Mouse (Mus musculus) layer of hippocampus, adult 2 months (tissue): ENCODE results near the gene Tnxb. TPM values are rescaled to one million over a fixed set of nuclear protein-coding genes. Genes with fewer than 3 reads are reported as not detected.

Source experiments
- DNase-seq, 2 experiments: peaks; one replicate each; pipeline ENCODE4 v3.0.0; 2022; ENCODE audit warnings: low spot score in 2 of 2
- H3K27ac ChIP-seq: fragments of 200-600 bp; 2 replicates; pipeline ENCODE4 v1.8.1; 2022
- H3K4me3 ChIP-seq: fragments of 200-600 bp; 2 replicates; pipeline ENCODE4 v1.8.1; 2022; ENCODE audit warnings: mild to moderate bottlenecking
- CTCF ChIP-seq: fragments of 200-600 bp; conservative IDR thresholded peaks from 2 replicates; pipeline ENCODE4 v1.8.1; 2022; ENCODE audit warnings: antibody characterized with exemption, mild to moderate bottlenecking, moderate library complexity
- total RNA-seq, 2 experiments: library from RNA; stranded (reverse); gene quantifications; 2 replicates each; pipeline ENCODE4 v1.2.3; 2021

The Tnxb gene
- total RNA-seq, 2 experiments from 2014 or later, result 10.9 to 11.0 TPM

GRCm38 (mm10) chr17:34646906-34647787 is 23.2 kb upstream of the Tnxb start, which contains the start of gene Atf6b:
Gene Atf6b, plus strand, starts transcription at chr17:34647146.
- DNase-seq, result peak; percentile 92 to 98
- H3K4me3 ChIP-seq, result peak within 1 kb of the TSS; percentile 99
- H3K27ac ChIP-seq, result peak within 1 kb of the TSS; percentile 99
- no peak for TF ChIP-seq CTCF

- TF ChIP-seq CTCF, result no peak
- DNase-seq, result no peak
- Histone ChIP-seq H3K4me3 (peak overlapping the region; percentile 99), H3K27ac (peak overlapping the region; percentile 99)
Measured at GRCm38 (mm10) chr17:34648141-34648890, 22.0 kb upstream of the Tnxb start.

- H3K27ac ChIP-seq, result peak overlapping the region; percentile 99
- H3K4me3 ChIP-seq, result peak overlapping the region; percentile 99; the same call in 1 of the 2 replicates
- no peak for DNase-seq
- no peak for TF ChIP-seq CTCF
Measured at GRCm38 (mm10) chr17:34649106-34649864, 21.1 kb upstream of the Tnxb start.

GRCm38 (mm10) chr17:34650781-34651180 is 19.6 kb upstream of the Tnxb start:
- Histone ChIP-seq H3K27ac (peak overlapping the region; percentile 95), H3K4me3 (peak overlapping the region; percentile 26; the same call in 1 of the 2 replicates)
- no peak for TF ChIP-seq CTCF
- DNase-seq, result no peak

GRCm38 (mm10) chr17:34651507-34652221 is 18.7 kb upstream of the Tnxb start:
- no peak for DNase-seq
- peak overlapping the region; percentile 26 for H3K4me3 ChIP-seq
- H3K27ac ChIP-seq, result peak overlapping the region; percentile 95
- peak; percentile 71 for TF ChIP-seq CTCF

GRCm38 (mm10) chr17:34652546-34652945 is 17.8 kb upstream of the Tnxb start:
- no peak for TF ChIP-seq CTCF
- peak overlapping the region; percentile 95 for H3K27ac ChIP-seq
- no peak for DNase-seq
- no peak overlapping the region for H3K4me3 ChIP-seq

- no peak overlapping the region for H3K4me3 ChIP-seq
- no peak for DNase-seq
- H3K27ac ChIP-seq, result peak overlapping the region; percentile 95
- no peak for TF ChIP-seq CTCF
Measured at GRCm38 (mm10) chr17:34652985-34653384, 17.4 kb upstream of the Tnxb start.

- Histone ChIP-seq H3K4me3 (no peak overlapping the region), H3K27ac (peak overlapping the region; percentile 95)
- DNase-seq, result peak; percentile 74 to 81
- peak; percentile 95 for TF ChIP-seq CTCF
Measured at GRCm38 (mm10) chr17:34653746-34654285, 16.5 kb upstream of the Tnxb start.

- Histone ChIP-seq H3K27ac (peak overlapping the region; percentile 83; the same call in 1 of the 2 replicates), H3K4me3 (no peak overlapping the region)
- no peak for DNase-seq
- TF ChIP-seq CTCF, result no peak
Measured at GRCm38 (mm10) chr17:34654392-34654791, 15.9 kb upstream of the Tnxb start.

GRCm38 (mm10) chr17:34655160-34655559 is 15.2 kb upstream of the Tnxb start:
- Histone ChIP-seq H3K27ac (peak overlapping the region; percentile 83), H3K4me3 (no peak overlapping the region)
- TF ChIP-seq CTCF, result no peak
- no peak for DNase-seq

GRCm38 (mm10) chr17:34655581-34655991 is 14.7 kb upstream of the Tnxb start:
- DNase-seq, result peak in 1 of 2 experiments; percentile 68
- Histone ChIP-seq H3K27ac (peak overlapping the region; percentile 83), H3K4me3 (no peak overlapping the region)
- TF ChIP-seq CTCF, result peak; percentile 55

- TF ChIP-seq CTCF, result no peak
- DNase-seq, result no peak
- Histone ChIP-seq H3K4me3 (no peak overlapping the region), H3K27ac (peak overlapping the region; percentile 83)
Measured at GRCm38 (mm10) chr17:34656666-34657065, 13.7 kb upstream of the Tnxb start.
